Mouse (Mus musculus) limb, embryonic 11.5 days (tissue): ENCODE data around the gene Arfgap2. TPM values are rescaled to one million over a fixed set of nuclear protein-coding genes. Genes with fewer than 3 reads are reported as not detected.

Experiments
- ATAC-seq: fragments of 200-750 bp; cut with Nextera tagmentation; 2 replicates; pipeline ENCODE4 v1.8.0; 2017; ENCODE audit warnings: low read depth; ENCODE audit not compliant: insufficient number of reproducible peaks, low FRiP score, low TSS enrichment
- DNase-seq: peaks from one replicate; pipeline ENCODE4 v3.0.0-alpha.2; 2015; ENCODE audit warnings: low spot score
- H3K27ac ChIP-seq: fragments of 300-500 bp; sonication (generic); replicated peaks from 2 replicates; pipeline ENCODE4 v1.5.1; 2014; ENCODE audit warnings: low read depth, mild to moderate bottlenecking, low read length
- H3K27me3 ChIP-seq: fragments of 300-500 bp; sonication (generic); 2 replicates; pipeline ENCODE4 v1.6.1; 2014; ENCODE audit warnings: mild to moderate bottlenecking, low read length, mixed read lengths; ENCODE audit not compliant: control insufficient read depth, insufficient read depth
- H3K36me3 ChIP-seq: fragments of 300-500 bp; sonication (generic); 2 replicates; pipeline ENCODE4 v1.6.1; 2014; ENCODE audit warnings: mild to moderate bottlenecking, low read length, moderate library complexity, mixed read lengths; ENCODE audit not compliant: control insufficient read depth, insufficient read depth
- H3K4me1 ChIP-seq: fragments of 300-500 bp; sonication (generic); 2 replicates; pipeline ENCODE4 v1.6.1; 2014; ENCODE audit warnings: low read length, mixed read lengths; ENCODE audit not compliant: control insufficient read depth, insufficient read depth
- H3K4me2 ChIP-seq: fragments of 300-500 bp; sonication (generic); 2 replicates; pipeline ENCODE4 v1.6.1; 2014; ENCODE audit warnings: low read depth, mild to moderate bottlenecking, moderate library complexity; ENCODE audit not compliant: severe bottlenecking
- H3K4me3 ChIP-seq: fragments of 300-500 bp; sonication (generic); 2 replicates; pipeline ENCODE4 v1.5.1; 2014; ENCODE audit warnings: low read depth, low read length
- H3K9ac ChIP-seq: fragments of 300-500 bp; sonication (generic); 2 replicates; pipeline ENCODE4 v1.6.1; 2014; ENCODE audit warnings: mild to moderate bottlenecking, low read length
- H3K9me3 ChIP-seq: fragments of 300-500 bp; sonication (generic); 2 replicates; pipeline ENCODE4 v1.6.1; 2016; ENCODE audit warnings: low read length; ENCODE audit not compliant: control insufficient read depth
- WGBS: fragments of 180-500 bp; shearing (Covaris S2); extraction: QIAGEN DNeasy Blood & Tissue Kit; methylation state at CpG from one replicate; pipeline ENCODE4 v1.1.7; 2014; 5-methylcytosine and 5-hydroxymethylcytosine counted together
- polyA plus RNA-seq: library from polyadenylated mRNA; unstranded; fragments of >200 nt; fragmentation: Nextera tagmentation; extraction: Ambion mirVana; gene quantifications from 2 replicates; pipeline ENCODE4 v1.2.1, GENCODE M21; 2014

The Arfgap2 gene
- polyA plus RNA-seq, 1 experiment from 2014 or later, result 89.4 TPM

- Histone ChIP-seq H3K4me2 (no peak overlapping the region), H3K36me3 (no peaks in the 10 kb centered on the region), H3K9ac (no peak overlapping the region), H3K4me3 (no peak overlapping the region), H3K27ac (no peak overlapping the region), H3K4me1 (peaks cover 4% of the 10 kb centered on the region; the same call in 1 of the 2 replicates), H3K27me3 (no peaks in the 10 kb centered on the region), H3K9me3 (no peaks in the 10 kb centered on the region)
- WGBS, result 35% methylated on average over 3 of the region's 3 CpGs
- ATAC-seq, result no peak
- peak; percentile 34 for DNase-seq
Measured at GRCm38 (mm10) chr2:91309546-91309945, 44.8 kb downstream of the Arfgap2 start.

GRCm38 (mm10) chr2:91312578-91313311 lies 48.0 kb downstream of the Arfgap2 start:
- H3K9ac ChIP-seq, result no peak overlapping the region
- ATAC-seq (no peak), DNase-seq (no peak)
- H3K36me3 ChIP-seq, result no peaks in the 10 kb centered on the region
- H3K4me2 ChIP-seq, result no peak overlapping the region
- H3K9me3 ChIP-seq, result no peaks in the 10 kb centered on the region
- H3K27ac ChIP-seq, result no peak overlapping the region
- H3K27me3 ChIP-seq, result no peaks in the 10 kb centered on the region
- peaks cover 4% of the 10 kb centered on the region; the same call in 1 of the 2 replicates for H3K4me1 ChIP-seq
- 75% methylated on average over 10 of the region's 10 CpGs for WGBS
- no peak overlapping the region for H3K4me3 ChIP-seq

- Histone ChIP-seq H3K36me3 (no peaks in the 10 kb centered on the region), H3K9me3 (no peaks in the 10 kb centered on the region), H3K4me1 (no peaks in the 10 kb centered on the region), H3K27me3 (no peaks in the 10 kb centered on the region), H3K4me2 (no peak overlapping the region), H3K4me3 (no peak overlapping the region), H3K27ac (no peak overlapping the region), H3K9ac (no peak overlapping the region)
- 81% methylated on average over 7 of the region's 7 CpGs for WGBS
- DNase-seq, result no peak
- ATAC-seq, result no peak
Measured at GRCm38 (mm10) chr2:91314184-91314583, 49.4 kb downstream of the Arfgap2 start.

- H3K9me3 ChIP-seq, result no peaks in the 10 kb centered on the region
- no peaks in the 10 kb centered on the region for H3K27me3 ChIP-seq
- WGBS, result 81% methylated on average over 10 of the region's 10 CpGs
- H3K4me3 ChIP-seq, result no peak overlapping the region
- no peak for ATAC-seq
- H3K9ac ChIP-seq, result no peak overlapping the region
- no peak overlapping the region for H3K4me2 ChIP-seq
- H3K36me3 ChIP-seq, result no peaks in the 10 kb centered on the region
- H3K27ac ChIP-seq, result no peak overlapping the region
- no peak for DNase-seq
- H3K4me1 ChIP-seq, result no peaks in the 10 kb centered on the region
Measured at GRCm38 (mm10) chr2:91320559-91321529, 56.1 kb downstream of the Arfgap2 start.

- Histone ChIP-seq H3K27me3 (no peaks in the 10 kb centered on the region), H3K36me3 (no peaks in the 10 kb centered on the region), H3K9ac (no peak overlapping the region), H3K4me2 (no peak overlapping the region), H3K4me1 (no peaks in the 10 kb centered on the region), H3K4me3 (no peak overlapping the region), H3K9me3 (no peaks in the 10 kb centered on the region), H3K27ac (no peak overlapping the region)
- no peak for DNase-seq
- WGBS, result 91% methylated on average over 2 of the region's 2 CpGs
- no peak for ATAC-seq
Measured at GRCm38 (mm10) chr2:91321923-91322322, 57.1 kb downstream of the Arfgap2 start.

- H3K27me3 ChIP-seq, result no peaks in the 10 kb centered on the region
- DNase-seq, result no peak
- H3K4me1 ChIP-seq, result no peaks in the 10 kb centered on the region
- no peaks in the 10 kb centered on the region for H3K9me3 ChIP-seq
- ATAC-seq, result no peak
- no peak overlapping the region for H3K4me3 ChIP-seq
- WGBS, result 86% methylated on average over 4 of the region's 4 CpGs
- H3K9ac ChIP-seq, result no peak overlapping the region
- H3K4me2 ChIP-seq, result no peak overlapping the region
- H3K36me3 ChIP-seq, result no peaks in the 10 kb centered on the region
- H3K27ac ChIP-seq, result no peak overlapping the region
Measured at GRCm38 (mm10) chr2:91322490-91322889, 57.7 kb downstream of the Arfgap2 start.

- no peak for DNase-seq
- ATAC-seq, result no peak
- Histone ChIP-seq H3K9me3 (no peaks in the 10 kb centered on the region), H3K27me3 (no peaks in the 10 kb centered on the region), H3K36me3 (no peaks in the 10 kb centered on the region), H3K9ac (no peak overlapping the region), H3K4me2 (no peak overlapping the region), H3K4me1 (no peaks in the 10 kb centered on the region), H3K27ac (no peak overlapping the region), H3K4me3 (no peak overlapping the region)
- 85% methylated on average over 1 of the region's 1 CpGs for WGBS
Measured at GRCm38 (mm10) chr2:91324346-91324745, 59.6 kb downstream of the Arfgap2 start.

GRCm38 (mm10) chr2:91324761-91325421 lies 60.1 kb downstream of the Arfgap2 start:
- no peak overlapping the region for H3K4me3 ChIP-seq
- H3K4me1 ChIP-seq, result no peaks in the 10 kb centered on the region
- no peak overlapping the region for H3K4me2 ChIP-seq
- WGBS, result 65% methylated on average over 15 of the region's 15 CpGs
- ATAC-seq (no peak), DNase-seq (no peak)
- H3K9me3 ChIP-seq, result no peaks in the 10 kb centered on the region
- H3K36me3 ChIP-seq, result no peaks in the 10 kb centered on the region
- no peak overlapping the region for H3K27ac ChIP-seq
- H3K9ac ChIP-seq, result no peak overlapping the region
- no peaks in the 10 kb centered on the region for H3K27me3 ChIP-seq
